Mouse (Mus musculus): Measurements from ENCODE around the gene Plcb4.

GRCm38 (mm10) chr2:135947839-135948238 lies 289.0 kb downstream of the Plcb4 start:
- TF ChIP-seq POLR2A (IDR thresholded peaks at IDR 0.05; ENCODE audit: low read depth, low read length), result no peak
- TF ChIP-seq CTCF (IDR thresholded peaks at IDR 0.05; ENCODE audit: borderline replicate concordance, insufficient read depth, low read length), result no peak
